Mouse (Mus musculus) lung, postnatal 10 days (tissue): ENCODE measurements around the gene Gng13.
"Not testable (repeated sequence)": the region's sequence is repeated elsewhere in the genome, so short reads cannot be mapped to it uniquely, and the experiment has no call there.

ENCODE experiments used
- DNase-seq: peaks from one replicate; pipeline ENCODE4 v3.0.0; 2021

Gng13 gene

DNA sequence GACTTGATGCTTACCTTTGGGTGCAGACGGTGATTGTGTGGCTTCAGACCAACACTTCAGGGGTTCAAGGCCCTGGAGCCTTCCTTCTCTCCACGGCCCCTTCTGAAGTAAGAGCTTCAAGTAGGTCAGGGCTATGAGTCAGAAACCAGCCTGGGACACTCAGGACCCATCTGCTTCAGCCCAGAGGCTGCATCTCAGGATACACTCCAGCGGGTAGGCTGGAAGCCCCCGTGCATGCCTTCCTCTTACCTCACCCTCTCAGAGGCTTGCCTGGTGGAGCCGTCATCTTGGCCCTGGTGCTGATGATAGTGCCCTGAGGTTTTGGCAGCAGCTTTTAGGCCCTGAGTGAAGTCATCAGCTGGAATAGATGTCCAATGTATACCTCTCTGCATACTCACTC lies 18.3 kb downstream of the Gng13 start:
- DNase-seq: no peak

DNA sequence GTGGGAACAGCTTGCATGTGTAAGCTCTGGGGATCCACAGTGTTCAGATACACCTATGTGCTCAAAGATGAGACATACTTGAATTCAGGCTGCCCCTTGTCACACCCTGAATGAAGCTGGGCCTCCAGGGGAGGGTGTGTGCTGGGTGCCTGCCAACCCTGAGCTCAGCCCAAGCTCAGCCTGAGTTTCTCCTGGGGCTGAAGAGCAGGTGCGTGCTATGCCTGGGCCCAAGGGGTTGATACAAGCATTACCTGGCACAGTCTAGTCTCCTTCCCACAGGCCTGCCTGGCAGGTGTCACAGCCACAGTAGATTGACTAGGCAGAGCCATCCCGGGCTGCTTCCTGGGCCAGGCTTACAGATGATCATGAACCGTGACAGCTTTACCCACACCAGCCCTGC lies 18.8 kb downstream of the Gng13 start, which contains the start of gene Mslnl:
Gene Mslnl (plus strand): TSS at position 298 of the 400 bp plus-strand sequence.
- DNase-seq: no peak

DNA sequence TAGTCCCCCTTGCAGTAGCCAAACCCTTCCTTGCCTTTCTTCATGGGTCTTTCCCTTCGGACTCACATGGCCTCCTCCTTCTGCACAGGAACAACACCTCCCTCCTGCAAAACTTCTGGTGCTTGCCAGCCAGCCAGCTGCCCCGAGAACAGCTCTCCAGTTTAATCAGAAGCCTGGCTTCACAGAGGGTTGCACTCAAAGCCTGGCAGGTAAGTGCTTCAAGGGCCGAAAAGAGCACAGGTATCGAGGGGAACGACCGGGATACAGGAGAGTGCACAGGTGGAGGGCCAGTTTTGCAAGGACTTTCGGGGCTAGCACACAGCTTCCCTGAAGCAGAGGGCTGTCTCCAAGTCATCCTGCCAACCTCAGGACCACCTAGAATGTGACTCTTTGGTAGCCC lies 21.9 kb downstream of the Gng13 start:
- DNase-seq: no peak

DNA sequence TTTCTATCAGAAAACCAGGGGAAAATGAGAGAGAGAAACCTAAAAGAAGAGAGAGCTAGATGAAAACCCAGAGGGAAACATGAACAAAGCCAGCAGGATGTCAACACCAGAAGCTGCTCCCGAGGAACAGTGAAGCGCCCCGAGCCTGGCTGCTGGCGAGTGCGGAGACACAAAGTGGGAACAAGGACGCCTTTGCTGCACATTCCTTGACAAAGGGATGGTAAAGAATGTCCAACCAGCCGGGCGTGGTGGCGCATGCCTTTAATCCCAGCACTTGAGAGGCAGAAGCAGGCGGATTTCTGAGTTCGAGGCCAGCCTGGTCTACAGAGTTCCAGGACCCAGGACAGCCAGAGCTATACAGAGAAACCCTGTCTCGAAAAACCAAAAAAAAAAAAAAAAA lies 24.5 kb downstream of the Gng13 start:
- DNase-seq: not testable (repeated sequence)

DNA sequence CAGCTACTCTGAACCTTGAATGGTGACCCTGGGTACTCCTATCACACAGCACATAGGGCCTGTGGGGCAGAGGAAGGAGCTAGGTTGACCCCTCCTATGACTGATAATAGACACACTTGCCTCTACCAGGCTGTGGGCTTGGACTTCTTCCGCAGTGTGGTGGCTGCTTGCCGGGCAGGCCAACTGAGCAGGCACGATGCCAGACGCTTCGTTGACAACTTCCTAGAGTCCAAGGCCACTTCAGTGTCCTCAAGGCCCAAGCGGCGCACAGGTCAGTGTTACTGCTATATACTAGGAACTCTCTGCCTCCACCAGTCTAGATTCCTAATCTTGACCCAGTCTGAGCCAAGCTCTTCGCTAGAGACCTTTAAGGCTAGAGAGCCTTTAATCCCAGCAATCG lies 26.9 kb downstream of the Gng13 start:
- DNase-seq: no peak

- no peak for DNase-seq
These were observed 27.3 kb downstream of the Gng13 start for GRCm38 (mm10) chr17:25744311-25744710.

- DNase-seq: no peak
These were observed 31.3 kb downstream of the Gng13 start for GRCm38 (mm10) chr17:25748238-25748637.

GRCm38 (mm10) chr17:25749314-25749713 lies 32.3 kb downstream of the Gng13 start:
- DNase-seq: no peak

DNA sequence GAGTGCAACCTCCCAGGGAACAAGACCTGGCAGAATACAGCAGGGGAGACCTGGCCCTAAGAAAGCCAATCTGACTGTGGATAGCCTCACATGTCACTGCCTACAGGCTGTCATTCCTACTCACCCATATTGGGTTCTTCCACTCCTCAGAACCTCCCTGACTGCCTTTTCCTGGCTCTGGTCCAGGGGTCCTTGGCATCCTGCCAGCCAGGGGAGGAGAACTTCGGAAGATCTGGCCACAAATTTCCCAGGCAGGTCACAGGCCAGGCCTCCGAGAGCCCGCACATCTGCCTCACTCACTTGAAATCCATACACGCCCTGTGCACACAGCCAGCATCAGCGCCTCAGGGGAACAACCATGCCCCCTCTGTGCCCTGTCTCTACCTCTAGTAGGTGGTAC lies 34.5 kb downstream of the Gng13 start:
- DNase-seq: peak; percentile 68

DNA sequence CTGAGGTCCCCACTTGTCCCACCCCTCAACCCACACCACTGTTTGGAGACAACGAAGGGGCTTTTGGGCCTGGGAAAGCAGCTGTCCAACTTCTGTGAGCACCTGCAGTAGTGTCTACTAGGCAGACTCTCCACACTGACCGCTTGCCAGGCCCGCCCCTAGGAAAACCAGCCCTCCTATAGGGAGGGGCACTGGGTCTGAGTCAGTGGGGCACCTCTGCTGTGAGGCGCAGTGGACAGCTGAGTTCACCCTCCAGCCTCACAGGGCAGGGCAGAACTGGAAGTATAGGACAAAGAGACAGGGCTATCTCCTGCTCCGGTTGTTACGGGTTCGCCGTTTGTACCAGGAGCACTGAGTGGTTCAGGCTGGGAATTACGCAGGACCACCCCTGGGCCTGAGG lies 37.3 kb downstream of the Gng13 start, which contains the start of gene Msln:
Gene Msln (minus strand): TSS at position 138 of the 400 bp plus-strand sequence.
- no peak for DNase-seq

- no peak for DNase-seq
These were observed 38.1 kb downstream of the Gng13 start for GRCm38 (mm10) chr17:25755086-25755485.

DNA sequence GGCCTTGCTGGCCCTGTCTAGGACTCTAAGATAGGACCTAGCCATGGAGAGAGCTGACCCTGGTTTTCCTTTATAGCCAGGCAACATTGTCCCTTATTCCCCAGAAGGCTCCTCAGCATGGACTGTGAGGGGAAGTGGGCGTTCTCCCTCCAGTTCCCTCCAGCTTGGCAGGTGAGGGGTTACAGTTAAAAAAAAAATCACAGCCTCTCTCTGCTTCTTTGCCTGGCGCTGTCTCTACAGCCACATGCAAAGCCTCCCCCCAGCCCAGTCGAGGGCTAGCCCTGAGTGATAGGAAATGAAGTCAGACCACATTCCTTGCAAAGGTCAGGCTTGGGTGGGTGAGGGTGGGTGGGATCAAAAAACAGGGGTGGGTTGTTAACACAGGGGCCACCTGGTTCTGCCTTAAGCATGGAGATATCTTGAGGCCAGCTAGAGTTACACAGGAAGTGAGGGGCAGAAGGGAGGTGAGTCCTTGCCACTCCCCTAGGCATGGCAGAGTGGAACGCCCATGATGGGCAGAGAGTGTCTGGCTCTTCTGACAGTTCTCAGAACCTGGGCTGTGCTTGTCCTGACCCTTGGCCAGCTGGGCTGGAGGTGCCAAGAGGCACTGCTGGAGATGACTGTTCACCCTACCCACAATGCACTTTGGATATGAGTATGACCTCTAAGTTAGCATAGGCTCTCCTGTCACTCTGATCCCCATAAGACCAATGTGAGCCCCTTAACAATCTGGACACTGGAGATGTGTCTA lies 38.8 kb downstream of the Gng13 start:
- DNase-seq: no peak

- peak; percentile 39 for DNase-seq
These were observed 39.6 kb downstream of the Gng13 start for GRCm38 (mm10) chr17:25756378-25757242.

DNA sequence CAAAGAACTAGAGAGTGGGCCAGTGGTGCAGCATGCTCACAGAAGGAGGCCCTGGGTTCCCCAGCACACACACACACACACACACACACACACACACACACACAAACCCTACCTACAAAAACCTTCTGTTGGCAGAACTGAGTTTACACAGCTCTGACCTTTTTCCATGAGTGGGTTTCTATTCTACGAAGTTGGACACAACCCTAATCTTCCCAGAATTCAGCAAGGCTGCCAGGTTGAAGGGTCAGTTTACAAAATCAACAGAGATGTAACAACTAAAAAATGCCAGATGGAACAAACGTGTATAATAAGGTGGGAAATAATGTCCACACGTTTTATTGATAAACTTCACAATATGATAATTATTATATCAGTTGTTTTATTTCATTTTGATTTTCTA lies 40.7 kb downstream of the Gng13 start:
- DNase-seq: no peak

DNA sequence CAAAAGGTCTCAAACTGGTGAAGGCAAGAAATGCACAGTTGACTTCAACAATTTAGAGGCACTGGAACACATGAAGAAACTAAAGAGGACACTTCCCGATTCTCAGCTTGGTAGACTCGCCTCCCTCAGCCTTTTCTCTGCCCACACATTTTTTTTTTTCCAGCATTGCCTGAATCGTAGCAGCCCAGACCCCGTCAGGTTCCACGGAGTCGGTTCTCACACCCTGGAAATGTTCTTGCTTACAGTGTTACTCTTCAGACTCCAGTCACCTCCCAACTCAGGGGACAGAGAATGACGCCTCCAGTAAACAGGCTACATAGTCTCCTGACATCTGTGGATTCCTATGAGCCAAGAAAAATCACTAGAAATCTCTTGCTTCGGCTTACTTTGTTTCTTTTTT lies 43.2 kb downstream of the Gng13 start:
- DNase-seq: no peak

DNA sequence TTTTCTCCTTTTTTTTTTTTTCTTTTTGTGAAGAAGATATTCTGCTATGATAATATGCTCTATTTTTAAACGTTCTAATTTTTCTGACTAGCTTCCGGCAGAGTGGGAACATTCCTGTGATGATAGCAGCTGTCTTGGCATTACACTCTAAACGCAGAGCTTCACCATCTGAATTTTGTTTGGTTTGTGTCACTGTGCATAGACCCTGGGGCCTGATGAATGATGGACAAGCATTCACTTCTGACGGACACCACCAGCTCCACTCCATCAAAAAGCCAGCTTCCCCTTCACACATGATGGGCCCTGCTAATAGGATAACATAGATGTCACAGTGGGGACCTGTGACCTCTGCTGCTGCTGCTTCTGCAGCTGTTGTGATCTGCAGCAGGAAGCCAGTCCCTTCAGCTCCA lies 44.6 kb downstream of the Gng13 start:
- DNase-seq: peak; percentile 41

- DNase-seq: no peak
These were observed 45.6 kb downstream of the Gng13 start for GRCm38 (mm10) chr17:25762591-25762990.

DNA sequence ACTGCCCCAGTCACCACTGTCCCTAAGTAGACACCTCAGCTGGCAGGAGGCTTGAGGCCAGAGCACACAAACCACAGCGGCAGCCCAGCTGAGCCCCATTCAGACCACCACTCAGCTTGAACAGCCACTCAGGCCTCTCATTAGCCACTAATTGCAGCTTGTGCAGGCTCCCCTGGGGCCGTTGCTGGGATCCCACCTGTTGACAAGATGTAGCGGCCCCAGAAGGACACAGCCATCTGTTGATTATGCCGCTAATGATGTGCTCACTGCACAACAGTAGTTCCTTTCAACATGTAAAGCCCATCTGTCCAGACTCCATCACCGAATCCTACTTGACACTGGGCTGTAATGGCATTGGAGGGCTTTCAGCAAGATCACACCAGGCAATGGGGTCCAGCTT lies 48.9 kb downstream of the Gng13 start:
- DNase-seq: no peak
